Mouse (Mus musculus): ENCODE measurements around the gene Tex33. TPM values are rescaled to one million over a fixed set of nuclear protein-coding genes. Genes with fewer than 3 reads are reported as not detected.

Tex33 gene
- polyA plus RNA-seq, 1 experiment from 2014 or later, result not detected

DNA sequence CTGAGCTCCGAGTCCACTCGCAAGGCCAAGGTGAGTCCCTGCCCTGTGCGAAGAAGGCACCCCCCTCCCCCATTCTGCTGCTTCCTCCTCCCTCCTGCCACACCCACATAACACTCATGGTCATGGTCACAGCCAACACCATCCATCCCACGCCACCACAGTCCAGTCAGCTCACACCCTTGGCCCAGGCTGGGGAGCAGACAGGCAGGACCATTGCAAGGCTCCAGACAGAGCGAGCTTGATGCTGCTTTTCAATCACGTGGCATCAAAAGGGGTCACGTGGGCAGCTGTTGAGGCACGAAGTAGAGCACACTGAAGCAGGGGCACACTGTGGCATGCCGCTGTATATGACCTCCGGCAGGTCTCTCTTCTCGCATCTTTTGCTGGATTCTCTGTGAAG, 40.0 kb upstream of the Tex33 start:
- no peaks in the 10 kb centered on the region for H3K9me3 ChIP-seq (ENCODE audit: control insufficient read depth, low read length)
- no peak overlapping the region for H3K27ac ChIP-seq (ENCODE audit: low read depth, low read length)
- H3K4me1 ChIP-seq (ENCODE audit: control insufficient read depth, insufficient read depth, low read length), result peaks cover 16% of the 10 kb centered on the region
- peaks cover 22% of the 10 kb centered on the region for H3K36me3 ChIP-seq (ENCODE audit: control insufficient read depth, insufficient read depth, low read length)
- ATAC-seq (ENCODE audit: low read depth), result no peak
- no peaks in the 10 kb centered on the region for H3K27me3 ChIP-seq (ENCODE audit: control insufficient read depth, insufficient read depth, low read length)
- no peak overlapping the region for H3K4me3 ChIP-seq (ENCODE audit: low read depth, low read length)
- no peak overlapping the region for H3K4me2 ChIP-seq (ENCODE audit: low read depth, low read length)
- 79% methylated on average over 11 of the region's 11 CpGs for WGBS
- H3K9ac ChIP-seq (replicated peaks; ENCODE audit: low read depth, low read length), result no peak overlapping the region

DNA sequence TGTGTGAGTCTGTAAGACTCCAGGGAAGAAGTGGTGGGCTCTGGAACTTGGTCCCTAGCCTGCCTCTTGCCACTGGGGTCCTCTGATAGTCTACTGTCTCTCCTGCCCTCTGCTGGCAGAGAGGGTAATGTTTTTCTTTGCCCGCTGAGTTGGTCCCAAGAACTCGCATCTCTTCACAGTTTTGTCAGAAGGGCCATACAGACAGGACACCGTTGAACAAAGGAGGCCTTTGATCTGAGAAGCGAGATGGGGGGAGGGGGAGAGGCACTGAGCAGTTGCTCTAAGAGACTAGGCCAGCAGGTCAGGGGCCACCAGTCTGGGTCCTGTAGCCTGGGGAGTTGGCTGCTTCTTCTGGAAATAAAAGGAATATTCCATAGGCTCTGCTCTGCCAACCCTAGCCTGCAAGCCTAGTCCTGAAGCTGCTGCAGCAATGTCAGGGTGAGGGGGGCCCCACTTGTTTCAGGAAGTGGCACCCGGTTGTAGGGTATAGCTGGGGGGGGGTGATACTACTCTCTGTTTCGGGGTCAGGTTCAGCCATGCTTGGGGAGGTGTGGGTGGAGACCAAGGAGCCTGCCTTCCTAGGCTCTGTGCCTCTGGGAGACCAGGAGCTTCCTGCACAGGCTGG, 39.3 kb upstream of the Tex33 start:
- peak; percentile 3; the same call in 1 of the 2 replicates for ATAC-seq (ENCODE audit: low read depth)
- Histone ChIP-seq H3K4me3 (ENCODE audit: low read depth, low read length) (no peak overlapping the region), H3K36me3 (ENCODE audit: control insufficient read depth, insufficient read depth, low read length) (peaks cover 22% of the 10 kb centered on the region), H3K4me1 (ENCODE audit: control insufficient read depth, insufficient read depth, low read length) (peaks cover 22% of the 10 kb centered on the region), H3K27ac (ENCODE audit: low read depth, low read length) (no peak overlapping the region), H3K9ac (replicated peaks; ENCODE audit: low read depth, low read length) (no peak overlapping the region), H3K27me3 (ENCODE audit: control insufficient read depth, insufficient read depth, low read length) (no peaks in the 10 kb centered on the region), H3K9me3 (ENCODE audit: control insufficient read depth, low read length) (no peaks in the 10 kb centered on the region), H3K4me2 (ENCODE audit: low read depth, low read length) (no peak overlapping the region)
- WGBS, result 27% methylated on average over 6 of the region's 6 CpGs

DNA sequence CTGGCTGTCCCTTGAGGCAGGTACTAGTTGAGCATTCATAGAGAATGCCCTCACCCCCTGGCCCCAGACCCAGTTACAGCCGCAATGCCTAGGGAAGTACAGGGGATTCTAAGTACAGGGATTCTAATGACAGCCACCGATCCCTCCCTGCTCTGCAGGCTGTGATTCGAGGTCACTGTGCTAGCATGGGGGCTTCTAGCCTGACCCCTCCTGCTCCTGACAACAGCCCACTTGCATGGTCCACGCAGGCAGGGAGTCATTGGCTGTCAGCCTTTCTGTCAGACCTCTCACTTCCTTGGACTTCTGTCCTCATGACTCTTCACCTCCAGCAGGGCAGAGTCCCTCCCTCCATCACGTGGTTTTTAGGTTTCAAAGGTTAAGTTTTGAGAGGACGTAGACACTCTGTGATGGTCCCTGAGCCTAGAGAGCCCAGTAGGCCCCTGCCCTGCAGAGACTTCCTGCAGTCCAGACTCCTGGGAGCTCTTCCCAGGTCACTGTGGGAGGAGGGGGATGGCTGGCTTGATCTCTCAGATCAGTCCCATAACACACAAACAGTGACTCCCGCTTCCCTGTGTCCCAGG, 35.9 kb upstream of the Tex33 start:
- 84% methylated on average over 7 of the region's 7 CpGs for WGBS
- H3K9me3 ChIP-seq (ENCODE audit: control insufficient read depth, low read length), result no peaks in the 10 kb centered on the region
- H3K4me1 ChIP-seq (ENCODE audit: control insufficient read depth, insufficient read depth, low read length), result peaks cover 22% of the 10 kb centered on the region
- no peak overlapping the region for H3K27ac ChIP-seq (ENCODE audit: low read depth, low read length)
- H3K4me3 ChIP-seq (ENCODE audit: low read depth, low read length), result no peak overlapping the region
- H3K4me2 ChIP-seq (ENCODE audit: low read depth, low read length), result no peak overlapping the region
- no peaks in the 10 kb centered on the region for H3K27me3 ChIP-seq (ENCODE audit: control insufficient read depth, insufficient read depth, low read length)
- no peak overlapping the region for H3K9ac ChIP-seq (replicated peaks; ENCODE audit: low read depth, low read length)
- peaks cover 22% of the 10 kb centered on the region for H3K36me3 ChIP-seq (ENCODE audit: control insufficient read depth, insufficient read depth, low read length)
- ATAC-seq (ENCODE audit: low read depth), result no peak

- Histone ChIP-seq H3K9me3 (ENCODE audit: control insufficient read depth, low read length) (no peaks in the 10 kb centered on the region), H3K36me3 (ENCODE audit: control insufficient read depth, insufficient read depth, low read length) (peaks cover 22% of the 10 kb centered on the region), H3K27me3 (ENCODE audit: control insufficient read depth, insufficient read depth, low read length) (no peaks in the 10 kb centered on the region), H3K27ac (ENCODE audit: low read depth, low read length) (no peak overlapping the region), H3K4me1 (ENCODE audit: control insufficient read depth, insufficient read depth, low read length) (peaks cover 15% of the 10 kb centered on the region), H3K9ac (replicated peaks; ENCODE audit: low read depth, low read length) (no peak overlapping the region), H3K4me3 (ENCODE audit: low read depth, low read length) (no peak overlapping the region), H3K4me2 (ENCODE audit: low read depth, low read length) (no peak overlapping the region)
- ATAC-seq (ENCODE audit: low read depth), result no peak
- WGBS, result 79% methylated on average over 10 of the region's 10 CpGs
Observed at GRCm38 (mm10) chr15:78430874-78431273, 35.2 kb upstream of the Tex33 start.

- Histone ChIP-seq H3K9ac (replicated peaks; ENCODE audit: low read depth, low read length) (no peak overlapping the region), H3K4me1 (ENCODE audit: control insufficient read depth, insufficient read depth, low read length) (peaks cover 15% of the 10 kb centered on the region), H3K9me3 (ENCODE audit: control insufficient read depth, low read length) (no peaks in the 10 kb centered on the region), H3K4me2 (ENCODE audit: low read depth, low read length) (peak overlapping the region; percentile 89), H3K27ac (ENCODE audit: low read depth, low read length) (no peak overlapping the region), H3K27me3 (ENCODE audit: control insufficient read depth, insufficient read depth, low read length) (no peaks in the 10 kb centered on the region), H3K36me3 (ENCODE audit: control insufficient read depth, insufficient read depth, low read length) (peaks cover 17% of the 10 kb centered on the region), H3K4me3 (ENCODE audit: low read depth, low read length) (no peak overlapping the region)
- WGBS, result 89% methylated on average over 13 of the region's 13 CpGs
- ATAC-seq (ENCODE audit: low read depth), result no peak
Observed at GRCm38 (mm10) chr15:78429871-78430622, 34.3 kb upstream of the Tex33 start.

- H3K4me3 ChIP-seq (ENCODE audit: low read depth, low read length), result peak overlapping the region; percentile 82
- 3% methylated on average over 3 of the region's 3 CpGs for WGBS
Observed at GRCm38 (mm10) chr15:78429139-78429459, 33.4 kb upstream of the Tex33 start.

DNA sequence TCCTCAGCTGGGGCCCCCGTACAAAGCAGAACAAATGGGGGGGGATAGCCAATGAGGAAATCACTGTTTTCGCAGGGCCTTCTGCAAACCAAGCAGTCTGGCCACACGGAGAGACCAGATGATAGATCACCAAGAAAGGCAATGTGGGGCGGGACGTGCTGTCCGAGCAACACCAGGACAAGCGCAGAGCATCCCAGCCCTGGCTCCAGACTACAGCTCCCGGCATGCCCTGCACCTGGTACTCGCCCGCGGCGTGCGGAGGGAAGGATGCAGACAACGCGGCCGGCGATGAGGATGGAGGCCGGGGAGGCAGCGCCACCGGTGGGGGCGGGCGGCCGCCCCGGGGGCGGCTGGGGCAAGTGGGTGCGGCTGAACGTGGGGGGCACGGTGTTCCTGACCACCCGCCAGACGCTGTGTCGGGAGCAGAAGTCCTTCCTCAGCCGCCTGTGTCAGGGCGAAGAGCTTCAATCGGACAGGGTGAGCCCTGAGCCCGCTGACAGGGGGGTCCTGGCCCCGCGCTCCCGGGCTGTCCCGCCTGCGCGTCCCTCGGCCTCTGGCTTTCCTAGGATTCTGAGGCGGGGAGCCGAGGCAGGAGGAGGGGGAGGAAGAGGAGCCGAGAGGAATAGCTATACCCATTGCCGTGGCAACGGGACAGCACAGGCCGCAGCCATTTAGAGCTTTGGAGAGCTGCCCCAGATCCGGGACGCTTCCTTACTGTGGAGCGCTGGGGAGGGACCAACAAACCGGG, 32.9 kb upstream of the Tex33 start, which contains the start of gene Kctd17:
TSS of gene Kctd17 (plus strand) at position 174 of the 748 bp plus-strand sequence.
- Histone ChIP-seq H3K4me1 (ENCODE audit: control insufficient read depth, insufficient read depth, low read length) (peaks cover 15% of the 10 kb centered on the region), H3K4me2 (ENCODE audit: low read depth, low read length) (peak within 1 kb of the TSS; percentile 89), H3K36me3 (ENCODE audit: control insufficient read depth, insufficient read depth, low read length) (peaks cover 13% of the 10 kb centered on the region), H3K9me3 (ENCODE audit: control insufficient read depth, low read length) (no peaks in the 10 kb centered on the region), H3K9ac (replicated peaks; ENCODE audit: low read depth, low read length) (peak within 1 kb of the TSS; percentile 93), H3K4me3 (ENCODE audit: low read depth, low read length) (peak within 1 kb of the TSS; percentile 82), H3K27ac (ENCODE audit: low read depth, low read length) (peak within 1 kb of the TSS; percentile 52), H3K27me3 (ENCODE audit: control insufficient read depth, insufficient read depth, low read length) (no peaks in the 10 kb centered on the region)
- ATAC-seq (ENCODE audit: low read depth), result peak; percentile 92
- under 1% methylated on average over 52 of the region's 52 CpGs for WGBS

More at GRCm38 (mm10) chr15:78429139-78429459, 33.4 kb upstream of the Tex33 start:
- Histone ChIP-seq H3K4me2 (ENCODE audit: low read depth, low read length) (peak overlapping the region; percentile 89), H3K9me3 (ENCODE audit: control insufficient read depth, low read length) (no peaks in the 10 kb centered on the region), H3K27me3 (ENCODE audit: control insufficient read depth, insufficient read depth, low read length) (no peaks in the 10 kb centered on the region), H3K27ac (ENCODE audit: low read depth, low read length) (peak overlapping the region; percentile 52), H3K36me3 (ENCODE audit: control insufficient read depth, insufficient read depth, low read length) (peaks cover 17% of the 10 kb centered on the region), H3K9ac (replicated peaks; ENCODE audit: low read depth, low read length) (peak overlapping the region; percentile 93), H3K4me1 (ENCODE audit: control insufficient read depth, insufficient read depth, low read length) (peaks cover 15% of the 10 kb centered on the region)
- no peak for ATAC-seq (ENCODE audit: low read depth)

- Histone ChIP-seq H3K27ac (ENCODE audit: low read depth, low read length) (no peak overlapping the region), H3K9ac (replicated peaks; ENCODE audit: low read depth, low read length) (no peak overlapping the region), H3K36me3 (ENCODE audit: control insufficient read depth, insufficient read depth, low read length) (no peaks in the 10 kb centered on the region), H3K4me3 (ENCODE audit: low read depth, low read length) (no peak overlapping the region), H3K9me3 (ENCODE audit: control insufficient read depth, low read length) (no peaks in the 10 kb centered on the region), H3K27me3 (ENCODE audit: control insufficient read depth, insufficient read depth, low read length) (no peaks in the 10 kb centered on the region), H3K4me1 (ENCODE audit: control insufficient read depth, insufficient read depth, low read length) (peaks cover 11% of the 10 kb centered on the region), H3K4me2 (ENCODE audit: low read depth, low read length) (no peak overlapping the region)
- ATAC-seq (ENCODE audit: low read depth), result no peak
- 73% methylated on average over 4 of the region's 4 CpGs for WGBS
Observed at GRCm38 (mm10) chr15:78425230-78425629, 29.5 kb upstream of the Tex33 start.
